Mouse (Mus musculus) right cerebral cortex, postnatal 25 days (tissue): ENCODE data around the gene Paxbp1.

Experiments used
- DNase-seq: peaks from one replicate; pipeline ENCODE4 v3.0.0; 2022

Gene Paxbp1

GRCm38 (mm10) chr16:91053599-91053998, 9.3 kb upstream of the Paxbp1 start:
- DNase-seq = no peak

GRCm38 (mm10) chr16:91045511-91045910, 1.2 kb upstream of the Paxbp1 start:
- DNase-seq = no peak

- DNase-seq = peak; percentile 58
Measured at GRCm38 (mm10) chr16:91043461-91044248, 688 bp downstream of the Paxbp1 start.

- DNase-seq = no peak
Measured at GRCm38 (mm10) chr16:91042640-91043039, 1.7 kb downstream of the Paxbp1 start.

GRCm38 (mm10) chr16:91035866-91036265, 8.5 kb downstream of the Paxbp1 start:
- DNase-seq = no peak

- no peak for DNase-seq
Measured at GRCm38 (mm10) chr16:91030751-91031150, 13.6 kb downstream of the Paxbp1 start.

GRCm38 (mm10) chr16:91029901-91030300, 14.4 kb downstream of the Paxbp1 start:
- no peak for DNase-seq

- DNase-seq = no peak
Measured at GRCm38 (mm10) chr16:91029161-91029743, 15.1 kb downstream of the Paxbp1 start.

- no peak for DNase-seq
Measured at GRCm38 (mm10) chr16:91026290-91026689, 18.1 kb downstream of the Paxbp1 start.

- no peak for DNase-seq
Measured at GRCm38 (mm10) chr16:91023384-91023783, 21.0 kb downstream of the Paxbp1 start.

GRCm38 (mm10) chr16:91020842-91021483, 23.4 kb downstream of the Paxbp1 start:
- DNase-seq = no peak

- no peak for DNase-seq
Measured at GRCm38 (mm10) chr16:91019476-91019875, 24.9 kb downstream of the Paxbp1 start.

- no peak for DNase-seq
Measured at GRCm38 (mm10) chr16:91015761-91016160, 28.6 kb downstream of the Paxbp1 start.

GRCm38 (mm10) chr16:91011847-91012246, 32.5 kb downstream of the Paxbp1 start:
- DNase-seq = no peak

- DNase-seq = peak; percentile 96
Measured at GRCm38 (mm10) chr16:91011021-91011683, 33.2 kb downstream of the Paxbp1 start, which contains the start of gene Synj1. TSS of gene Synj1 (minus strand) at chr16:91011308.

GRCm38 (mm10) chr16:91010581-91011020, 33.7 kb downstream of the Paxbp1 start:
- no peak for DNase-seq

GRCm38 (mm10) chr16:91009942-91010529, 34.3 kb downstream of the Paxbp1 start:
- DNase-seq = peak; percentile 14

- no peak for DNase-seq
Measured at GRCm38 (mm10) chr16:91004915-91005538, 39.3 kb downstream of the Paxbp1 start.

- no peak for DNase-seq
Measured at GRCm38 (mm10) chr16:91001098-91001497, 43.2 kb downstream of the Paxbp1 start.

- no peak for DNase-seq
Measured at GRCm38 (mm10) chr16:90999827-91000226, 44.5 kb downstream of the Paxbp1 start.

GRCm38 (mm10) chr16:90997822-90998221, 46.5 kb downstream of the Paxbp1 start:
- no peak for DNase-seq
